Mouse (Mus musculus): Measurements from ENCODE around the gene Gm572. TPM values are rescaled to one million over a fixed set of nuclear protein-coding genes. Genes with fewer than 3 reads are reported as not detected.
A peak's percentile ranks its signal among the peaks of the same experiment; 100 is the strongest.

Gene Gm572
- polyA plus RNA-seq, 1 experiment from 2014 or later = not detected

DNA sequence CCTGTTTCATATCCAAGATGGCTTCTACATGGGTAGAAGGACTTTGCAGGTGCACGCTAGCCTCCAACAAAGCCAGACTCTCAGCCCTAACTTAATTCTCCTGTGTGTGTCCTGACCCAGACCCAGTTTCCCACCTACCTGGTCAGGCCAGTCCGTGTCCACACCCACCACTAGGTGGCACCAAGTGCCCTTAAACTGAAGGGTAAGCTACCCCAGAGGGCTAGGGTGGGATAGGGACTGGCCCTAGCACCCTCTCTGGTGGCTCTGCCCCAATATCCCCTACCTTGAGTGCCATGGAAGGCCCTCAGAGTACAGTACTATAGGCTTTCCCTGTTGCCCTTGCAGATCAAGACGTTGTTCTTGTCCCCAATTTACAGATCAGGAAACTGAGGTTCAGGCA is 61.6 kb downstream of the Gm572 start:
- ATAC-seq (ENCODE audit: low FRiP score, low TSS enrichment) = peak; percentile 41
- Histone ChIP-seq H3K9me3 (ENCODE audit: low read length) (no peaks in the 10 kb centered on the region), H3K36me3 (ENCODE audit: insufficient read depth, low read length) (no peaks in the 10 kb centered on the region), H3K4me1 (ENCODE audit: insufficient read depth, low read length) (peaks cover 9% of the 10 kb centered on the region; the same call in 1 of the 2 replicates), H3K27me3 (ENCODE audit: insufficient read depth, low read length) (no peaks in the 10 kb centered on the region), H3K27ac (ENCODE audit: low read length) (no peak overlapping the region), H3K4me2 (replicated peaks; ENCODE audit: low read depth, low read length) (no peak overlapping the region), H3K4me3 (ENCODE audit: low read length) (no peak overlapping the region), H3K9ac (replicated peaks; ENCODE audit: low read length) (no peak overlapping the region)
- WGBS = 42% methylated on average over 3 of the region's 3 CpGs

DNA sequence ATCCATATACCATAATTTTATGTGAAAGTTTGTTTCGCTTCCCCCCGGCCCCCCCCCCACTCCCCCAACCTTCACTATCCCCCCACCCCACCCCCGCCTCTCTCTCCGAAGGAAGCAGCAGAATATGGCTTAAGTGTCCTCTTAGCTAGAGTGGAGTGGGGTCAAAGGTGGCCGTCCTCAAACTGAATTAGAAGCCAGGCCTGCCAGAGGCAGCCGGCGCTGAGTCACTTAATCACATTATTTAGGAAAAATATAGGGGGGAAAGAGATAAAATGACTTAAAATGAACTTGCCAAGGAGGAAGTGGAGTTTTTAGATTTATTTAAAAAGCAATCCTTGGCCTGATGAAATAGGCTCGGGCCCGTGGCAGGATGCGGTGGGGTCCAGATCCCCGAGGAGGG is 65.7 kb downstream of the Gm572 start:
- Histone ChIP-seq H3K27me3 (ENCODE audit: insufficient read depth, low read length) (no peaks in the 10 kb centered on the region), H3K9me3 (ENCODE audit: low read length) (no peaks in the 10 kb centered on the region), H3K4me1 (ENCODE audit: insufficient read depth, low read length) (peaks cover 14% of the 10 kb centered on the region), H3K9ac (replicated peaks; ENCODE audit: low read length) (no peak overlapping the region), H3K4me2 (replicated peaks; ENCODE audit: low read depth, low read length) (no peak overlapping the region), H3K4me3 (ENCODE audit: low read length) (no peak overlapping the region), H3K36me3 (ENCODE audit: insufficient read depth, low read length) (no peaks in the 10 kb centered on the region), H3K27ac (ENCODE audit: low read length) (no peak overlapping the region)
- WGBS = 35% methylated on average over 11 of the region's 11 CpGs
- ATAC-seq (ENCODE audit: low FRiP score, low TSS enrichment) = no peak

DNA sequence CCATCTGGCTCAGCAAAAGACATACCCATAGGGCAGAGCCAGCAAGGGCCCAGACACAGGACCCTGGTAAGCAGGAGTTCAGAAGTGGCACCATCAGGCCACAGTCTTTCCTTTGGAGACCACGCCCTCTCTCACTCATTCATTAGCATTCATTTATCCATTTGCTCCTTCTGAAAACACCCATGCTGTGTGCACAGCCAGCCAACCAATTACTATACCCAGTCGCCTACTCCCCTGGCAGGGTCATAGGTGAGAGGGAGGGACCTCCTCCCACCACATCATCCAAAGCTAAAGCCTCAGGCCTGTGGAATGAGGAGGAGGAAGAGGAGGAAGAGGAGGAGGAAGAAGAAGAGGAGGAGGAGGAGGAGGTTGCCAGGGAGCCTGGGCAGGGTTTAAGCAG is 67.3 kb downstream of the Gm572 start:
- ATAC-seq (ENCODE audit: low FRiP score, low TSS enrichment) = peak; percentile 27; the same call in 1 of the 2 replicates
- WGBS = 55% methylated on average over 2 of the region's 2 CpGs
- no peaks in the 10 kb centered on the region for H3K27me3 ChIP-seq (ENCODE audit: insufficient read depth, low read length)
- no peak overlapping the region for H3K27ac ChIP-seq (ENCODE audit: low read length)
- peaks cover 14% of the 10 kb centered on the region for H3K4me1 ChIP-seq (ENCODE audit: insufficient read depth, low read length)
- H3K9ac ChIP-seq (replicated peaks; ENCODE audit: low read length) = no peak overlapping the region
- H3K4me2 ChIP-seq (replicated peaks; ENCODE audit: low read depth, low read length) = no peak overlapping the region
- no peak overlapping the region for H3K4me3 ChIP-seq (ENCODE audit: low read length)
- no peaks in the 10 kb centered on the region for H3K36me3 ChIP-seq (ENCODE audit: insufficient read depth, low read length)
- no peaks in the 10 kb centered on the region for H3K9me3 ChIP-seq (ENCODE audit: low read length)

DNA sequence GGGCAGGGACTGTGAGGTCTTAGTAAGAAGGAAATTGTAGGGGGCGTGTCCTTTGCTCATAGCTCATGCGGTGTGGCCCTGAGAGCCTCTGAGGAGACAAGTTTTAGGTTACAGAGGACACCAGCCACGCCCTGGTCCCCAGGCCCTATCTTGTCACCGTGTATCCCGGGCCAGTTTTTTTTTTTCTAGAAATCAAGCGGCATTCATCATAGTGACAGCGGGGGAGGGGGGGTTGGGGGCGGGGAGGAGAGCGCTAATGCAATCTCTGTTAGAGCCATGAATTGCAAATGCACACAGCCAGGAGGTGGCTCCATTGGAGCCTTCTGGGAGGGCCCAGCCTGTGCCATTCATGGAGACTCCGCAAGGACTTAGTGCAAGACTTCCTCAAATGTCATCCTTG is 68.2 kb downstream of the Gm572 start:
- Histone ChIP-seq H3K27me3 (ENCODE audit: insufficient read depth, low read length) (no peaks in the 10 kb centered on the region), H3K4me3 (ENCODE audit: low read length) (no peak overlapping the region), H3K27ac (ENCODE audit: low read length) (no peak overlapping the region), H3K4me1 (ENCODE audit: insufficient read depth, low read length) (peaks cover 14% of the 10 kb centered on the region), H3K9ac (replicated peaks; ENCODE audit: low read length) (0 out of 2 replicates have a peak overlapping the region, but pooled peaks have one; percentile 31), H3K4me2 (replicated peaks; ENCODE audit: low read depth, low read length) (0 out of 2 replicates have a peak overlapping the region, but pooled peaks have one; percentile 1), H3K9me3 (ENCODE audit: low read length) (no peaks in the 10 kb centered on the region), H3K36me3 (ENCODE audit: insufficient read depth, low read length) (no peaks in the 10 kb centered on the region)
- WGBS = 13% methylated on average over 7 of the region's 10 CpGs
- ATAC-seq (ENCODE audit: low FRiP score, low TSS enrichment) = no peak; the same call in 1 of the 2 replicates

DNA sequence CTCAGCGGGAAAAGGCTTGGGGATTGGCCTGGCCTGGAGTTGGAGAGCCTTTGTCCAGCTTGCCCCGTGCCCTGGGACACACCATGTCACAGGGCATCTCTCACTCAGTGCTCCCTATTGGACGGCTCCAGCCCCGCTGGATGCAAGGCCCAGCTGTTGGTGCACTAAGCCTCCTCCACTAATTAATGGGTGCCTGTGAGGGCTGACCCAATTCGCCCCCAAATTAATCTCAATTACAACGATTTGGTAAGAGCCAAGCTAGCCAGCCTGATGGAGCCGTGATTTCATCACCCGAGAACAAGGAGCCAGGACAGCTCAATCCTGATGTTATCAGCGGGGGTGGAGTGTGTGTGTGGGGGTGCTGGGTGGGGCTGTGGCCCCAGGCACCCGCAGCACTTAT is 69.5 kb downstream of the Gm572 start:
- Histone ChIP-seq H3K27ac (ENCODE audit: low read length) (no peak overlapping the region), H3K9me3 (ENCODE audit: low read length) (no peaks in the 10 kb centered on the region), H3K9ac (replicated peaks; ENCODE audit: low read length) (no peak overlapping the region; the same call in 1 of the 2 replicates), H3K4me1 (ENCODE audit: insufficient read depth, low read length) (peaks cover 14% of the 10 kb centered on the region), H3K27me3 (ENCODE audit: insufficient read depth, low read length) (no peaks in the 10 kb centered on the region), H3K36me3 (ENCODE audit: insufficient read depth, low read length) (no peaks in the 10 kb centered on the region), H3K4me3 (ENCODE audit: low read length) (no peak overlapping the region), H3K4me2 (replicated peaks; ENCODE audit: low read depth, low read length) (no peak overlapping the region)
- WGBS = 37% methylated on average over 10 of the region's 10 CpGs
- no peak for ATAC-seq (ENCODE audit: low FRiP score, low TSS enrichment)

DNA sequence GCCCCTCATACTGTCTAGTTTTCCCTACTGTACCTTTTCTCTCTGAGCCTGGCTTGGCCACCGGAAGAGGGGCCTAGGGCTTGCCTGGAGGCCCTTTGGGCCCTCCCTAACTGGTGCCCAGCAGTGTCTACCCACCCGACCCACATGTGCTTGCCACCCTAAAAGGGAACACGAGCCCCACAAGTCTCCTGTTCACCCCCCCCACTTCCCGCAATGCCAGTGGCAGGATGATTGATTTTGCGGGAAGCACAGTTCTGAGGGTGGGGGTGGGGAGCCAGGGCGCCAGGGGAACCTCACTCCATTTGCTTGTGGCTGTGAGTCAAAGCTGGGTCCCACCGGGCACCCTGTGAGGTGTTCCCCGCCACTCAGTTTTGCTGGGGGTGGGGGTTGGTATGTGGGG is 70.9 kb downstream of the Gm572 start:
- Histone ChIP-seq H3K27me3 (ENCODE audit: insufficient read depth, low read length) (no peaks in the 10 kb centered on the region), H3K9ac (replicated peaks; ENCODE audit: low read length) (no peak overlapping the region), H3K4me1 (ENCODE audit: insufficient read depth, low read length) (peaks cover 14% of the 10 kb centered on the region), H3K4me2 (replicated peaks; ENCODE audit: low read depth, low read length) (no peak overlapping the region), H3K36me3 (ENCODE audit: insufficient read depth, low read length) (no peaks in the 10 kb centered on the region), H3K27ac (ENCODE audit: low read length) (no peak overlapping the region), H3K9me3 (ENCODE audit: low read length) (no peaks in the 10 kb centered on the region), H3K4me3 (ENCODE audit: low read length) (no peak overlapping the region)
- WGBS = 54% methylated on average over 8 of the region's 8 CpGs
- ATAC-seq (ENCODE audit: low FRiP score, low TSS enrichment) = no peak

DNA sequence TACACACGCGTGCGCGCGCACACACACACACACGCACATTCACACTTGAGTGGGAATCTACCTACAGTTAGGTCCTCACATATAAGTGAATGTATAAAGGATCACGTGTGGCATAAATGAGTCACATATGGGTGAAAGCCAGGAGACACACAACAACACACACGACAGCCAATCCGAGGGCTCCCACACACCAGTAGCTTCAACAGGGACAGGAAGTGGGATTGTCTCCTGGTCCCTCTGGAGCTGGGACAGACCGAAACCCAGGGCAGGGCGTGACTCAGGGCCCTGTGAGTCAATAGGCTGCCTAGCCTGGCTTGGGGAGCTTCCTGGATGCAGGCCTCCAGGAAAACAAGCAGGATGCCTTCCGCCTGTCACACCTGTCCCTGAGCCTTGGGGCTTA is 71.6 kb downstream of the Gm572 start:
- H3K4me2 ChIP-seq (replicated peaks; ENCODE audit: low read depth, low read length) = no peak overlapping the region
- H3K27me3 ChIP-seq (ENCODE audit: insufficient read depth, low read length) = no peaks in the 10 kb centered on the region
- H3K9ac ChIP-seq (replicated peaks; ENCODE audit: low read length) = no peak overlapping the region
- WGBS = 88% methylated on average over 12 of the region's 12 CpGs
- H3K36me3 ChIP-seq (ENCODE audit: insufficient read depth, low read length) = no peaks in the 10 kb centered on the region
- peaks cover 14% of the 10 kb centered on the region for H3K4me1 ChIP-seq (ENCODE audit: insufficient read depth, low read length)
- no peak for ATAC-seq (ENCODE audit: low FRiP score, low TSS enrichment)
- no peaks in the 10 kb centered on the region for H3K9me3 ChIP-seq (ENCODE audit: low read length)
- no peak overlapping the region for H3K27ac ChIP-seq (ENCODE audit: low read length)
- H3K4me3 ChIP-seq (ENCODE audit: low read length) = no peak overlapping the region

DNA sequence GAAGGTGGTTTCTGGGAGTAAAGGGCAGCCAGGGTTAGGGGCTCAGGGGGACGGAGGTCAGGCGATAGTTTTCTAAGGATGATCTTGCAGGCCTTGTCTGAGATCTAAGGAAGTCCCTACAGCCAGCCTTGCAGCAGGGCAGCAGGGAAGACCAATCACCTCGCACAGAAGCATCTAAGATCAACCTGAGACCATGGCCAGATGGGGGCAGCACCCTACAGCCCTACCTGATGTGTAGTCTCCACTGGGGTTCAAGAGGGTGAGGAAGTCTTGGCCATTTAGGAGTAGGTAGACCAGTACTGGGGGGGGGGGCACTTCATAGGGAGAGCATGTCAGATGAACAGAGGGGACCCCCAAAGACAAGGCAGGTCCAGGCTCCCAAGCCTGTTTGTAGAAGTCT is 72.3 kb downstream of the Gm572 start:
- H3K4me2 ChIP-seq (replicated peaks; ENCODE audit: low read depth, low read length) = no peak overlapping the region
- no peak overlapping the region for H3K27ac ChIP-seq (ENCODE audit: low read length)
- no peaks in the 10 kb centered on the region for H3K27me3 ChIP-seq (ENCODE audit: insufficient read depth, low read length)
- no peaks in the 10 kb centered on the region for H3K9me3 ChIP-seq (ENCODE audit: low read length)
- peaks cover 14% of the 10 kb centered on the region for H3K4me1 ChIP-seq (ENCODE audit: insufficient read depth, low read length)
- H3K9ac ChIP-seq (replicated peaks; ENCODE audit: low read length) = no peak overlapping the region
- H3K36me3 ChIP-seq (ENCODE audit: insufficient read depth, low read length) = no peaks in the 10 kb centered on the region
- H3K4me3 ChIP-seq (ENCODE audit: low read length) = no peak overlapping the region
- 50% methylated on average over 3 of the region's 3 CpGs for WGBS
- no peak for ATAC-seq (ENCODE audit: low FRiP score, low TSS enrichment)

Other genes starting within 250 kb of the Gm572 start
- gene Ubiad1, start 198.5 kb upstream of the Gm572 start, polyA plus RNA-seq (2015; fragmentation: Nextera tagmentation; extraction: Ambion mirVana) = 32.7 and 33.1 TPM in 2 replicates
- 16.3 and 18.8 TPM in 2 replicates for gene Mtor, start 194.7 kb upstream of the Gm572 start, polyA plus RNA-seq (2015; fragmentation: Nextera tagmentation; extraction: Ambion mirVana)
- 1.8 and 2.0 TPM in 2 replicates for gene Angptl7, start 142.9 kb upstream of the Gm572 start, polyA plus RNA-seq (2015; fragmentation: Nextera tagmentation; extraction: Ambion mirVana)
- 95.2 and 99.9 TPM in 2 replicates for gene Exosc10, start 84.9 kb upstream of the Gm572 start, polyA plus RNA-seq (2015; fragmentation: Nextera tagmentation; extraction: Ambion mirVana)
- 187 and 188 TPM in 2 replicates for gene Srm, start 51.8 kb upstream of the Gm572 start, polyA plus RNA-seq (2015; fragmentation: Nextera tagmentation; extraction: Ambion mirVana)
- gene Masp2, start 40.8 kb upstream of the Gm572 start, polyA plus RNA-seq (2015; fragmentation: Nextera tagmentation; extraction: Ambion mirVana) = 0.27 and 0.52 TPM in 2 replicates
- gene Tardbp, start 16.3 kb upstream of the Gm572 start, polyA plus RNA-seq (2015; fragmentation: Nextera tagmentation; extraction: Ambion mirVana) = 337 and 369 TPM in 2 replicates
- 5.4 and 8.8 TPM in 2 replicates for gene Casz1, start 161.1 kb downstream of the Gm572 start, polyA plus RNA-seq (2015; fragmentation: Nextera tagmentation; extraction: Ambion mirVana)

All from kidney, embryonic 16.5 days (tissue).